Mouse (Mus musculus): Measurements from ENCODE around the gene Cisd2. TPM values are rescaled to one million over a fixed set of nuclear protein-coding genes. Genes with fewer than 3 reads are reported as not detected.
A peak's percentile ranks its signal among the peaks of the same experiment; 100 is the strongest.

Gene Cisd2
- polyA plus RNA-seq, 1 experiment from 2014 or later = 61.9 TPM

- peaks cover 13% of the 10 kb centered on the region; the same call in 1 of the 2 replicates for H3K4me1 ChIP-seq (ENCODE audit: control insufficient read depth, insufficient read depth, low read length)
- 3% methylated on average over 15 of the region's 15 CpGs for WGBS
- peak overlapping the region; percentile 87 for H3K4me2 ChIP-seq (replicated peaks; ENCODE audit: low read depth, low read length)
- peaks cover 3% of the 10 kb centered on the region for H3K36me3 ChIP-seq (ENCODE audit: control insufficient read depth, insufficient read depth, low read length)
- no peaks in the 10 kb centered on the region for H3K9me3 ChIP-seq (ENCODE audit: control insufficient read depth, low read depth, low read length)
- peak overlapping the region; percentile 98 for H3K9ac ChIP-seq (replicated peaks; ENCODE audit: low read depth, low read length)
- peak overlapping the region; percentile 85 for H3K4me3 ChIP-seq (ENCODE audit: low read depth, low read length)
- ATAC-seq (ENCODE audit: insufficient number of reproducible peaks, insufficient read depth, low FRiP score, low read depth) = no peak
- peak overlapping the region; percentile 100 for H3K27ac ChIP-seq (ENCODE audit: low read length)
- H3K27me3 ChIP-seq (ENCODE audit: control insufficient read depth, insufficient read depth, low read length) = no peaks in the 10 kb centered on the region
These were observed 15.9 kb upstream of the Cisd2 start for GRCm38 (mm10) chr3:135439651-135440050.

- Histone ChIP-seq H3K4me2 (replicated peaks; ENCODE audit: low read depth, low read length) (peak overlapping the region; percentile 87), H3K4me3 (ENCODE audit: low read depth, low read length) (peak overlapping the region; percentile 85), H3K36me3 (ENCODE audit: control insufficient read depth, insufficient read depth, low read length) (peaks cover 3% of the 10 kb centered on the region), H3K9ac (replicated peaks; ENCODE audit: low read depth, low read length) (peak overlapping the region; percentile 98), H3K27ac (ENCODE audit: low read length) (peak overlapping the region; percentile 100), H3K4me1 (ENCODE audit: control insufficient read depth, insufficient read depth, low read length) (peaks cover 13% of the 10 kb centered on the region; the same call in 1 of the 2 replicates), H3K9me3 (ENCODE audit: control insufficient read depth, low read depth, low read length) (no peaks in the 10 kb centered on the region), H3K27me3 (ENCODE audit: control insufficient read depth, insufficient read depth, low read length) (no peaks in the 10 kb centered on the region)
- under 1% methylated on average over 59 of the region's 76 CpGs for WGBS
- ATAC-seq (ENCODE audit: insufficient number of reproducible peaks, insufficient read depth, low FRiP score, low read depth) = peak; percentile 58
These were observed 15.3 kb upstream of the Cisd2 start for GRCm38 (mm10) chr3:135438913-135439531.

- Histone ChIP-seq H3K9ac (replicated peaks; ENCODE audit: low read depth, low read length) (peak overlapping the region; percentile 98), H3K27ac (ENCODE audit: low read length) (peak overlapping the region; percentile 100), H3K4me1 (ENCODE audit: control insufficient read depth, insufficient read depth, low read length) (peaks cover 9% of the 10 kb centered on the region; the same call in 1 of the 2 replicates), H3K4me2 (replicated peaks; ENCODE audit: low read depth, low read length) (no peak overlapping the region), H3K36me3 (ENCODE audit: control insufficient read depth, insufficient read depth, low read length) (peaks cover 3% of the 10 kb centered on the region), H3K9me3 (ENCODE audit: control insufficient read depth, low read depth, low read length) (no peaks in the 10 kb centered on the region), H3K4me3 (ENCODE audit: low read depth, low read length) (peak overlapping the region; percentile 85), H3K27me3 (ENCODE audit: control insufficient read depth, insufficient read depth, low read length) (no peaks in the 10 kb centered on the region)
- WGBS = 0% methylated on average over 38 of the region's 50 CpGs
- ATAC-seq (ENCODE audit: insufficient number of reproducible peaks, insufficient read depth, low FRiP score, low read depth) = peak; percentile 77
These were observed 14.8 kb upstream of the Cisd2 start for GRCm38 (mm10) chr3:135438531-135438912.

GRCm38 (mm10) chr3:135437758-135438495 is 14.2 kb upstream of the Cisd2 start, which contains the start of gene Ube2d3:
Ube2d3 (plus strand) TSS chr3:135438149.
- H3K4me2 ChIP-seq (replicated peaks; ENCODE audit: low read depth, low read length) = peak within 1 kb of the TSS; percentile 61
- H3K9ac ChIP-seq (replicated peaks; ENCODE audit: low read depth, low read length) = peak within 1 kb of the TSS; percentile 98
- ATAC-seq (ENCODE audit: insufficient number of reproducible peaks, insufficient read depth, low FRiP score, low read depth) = peak; percentile 93
- H3K9me3 ChIP-seq (ENCODE audit: control insufficient read depth, low read depth, low read length) = no peaks in the 10 kb centered on the region
- no peaks in the 10 kb centered on the region for H3K27me3 ChIP-seq (ENCODE audit: control insufficient read depth, insufficient read depth, low read length)
- H3K36me3 ChIP-seq (ENCODE audit: control insufficient read depth, insufficient read depth, low read length) = peaks cover 3% of the 10 kb centered on the region
- WGBS = under 1% methylated on average over 56 of the region's 56 CpGs
- H3K4me3 ChIP-seq (ENCODE audit: low read depth, low read length) = peak within 1 kb of the TSS; percentile 85
- peak within 1 kb of the TSS; percentile 100 for H3K27ac ChIP-seq (ENCODE audit: low read length)
- H3K4me1 ChIP-seq (ENCODE audit: control insufficient read depth, insufficient read depth, low read length) = peaks cover 7% of the 10 kb centered on the region; the same call in 1 of the 2 replicates

GRCm38 (mm10) chr3:135436901-135437616 is 13.3 kb upstream of the Cisd2 start:
- 37% methylated on average over 14 of the region's 14 CpGs for WGBS
- peak overlapping the region; percentile 53 for H3K27ac ChIP-seq (ENCODE audit: low read length)

GRCm38 (mm10) chr3:135422856-135423607 is 693 bp downstream of the Cisd2 start:
- ATAC-seq (ENCODE audit: insufficient number of reproducible peaks, insufficient read depth, low FRiP score, low read depth) = peak; percentile 97
- no peaks in the 10 kb centered on the region for H3K27me3 ChIP-seq (ENCODE audit: control insufficient read depth, insufficient read depth, low read length)
- H3K4me3 ChIP-seq (ENCODE audit: low read depth, low read length) = peak overlapping the region; percentile 63
- peak overlapping the region; percentile 95 for H3K27ac ChIP-seq (ENCODE audit: low read length)
- H3K4me1 ChIP-seq (ENCODE audit: control insufficient read depth, insufficient read depth, low read length) = peaks cover 8% of the 10 kb centered on the region
- H3K9ac ChIP-seq (replicated peaks; ENCODE audit: low read depth, low read length) = peak overlapping the region; percentile 64
- no peaks in the 10 kb centered on the region for H3K9me3 ChIP-seq (ENCODE audit: control insufficient read depth, low read depth, low read length)
- H3K36me3 ChIP-seq (ENCODE audit: control insufficient read depth, insufficient read depth, low read length) = no peaks in the 10 kb centered on the region
- WGBS = under 1% methylated on average over 101 of the region's 103 CpGs
- H3K4me2 ChIP-seq (replicated peaks; ENCODE audit: low read depth, low read length) = peak overlapping the region; percentile 74

More at GRCm38 (mm10) chr3:135436901-135437616, 13.3 kb upstream of the Cisd2 start:
- Histone ChIP-seq H3K4me2 (replicated peaks; ENCODE audit: low read depth, low read length) (peak overlapping the region; percentile 61), H3K4me1 (ENCODE audit: control insufficient read depth, insufficient read depth, low read length) (peaks cover 7% of the 10 kb centered on the region; the same call in 1 of the 2 replicates), H3K9me3 (ENCODE audit: control insufficient read depth, low read depth, low read length) (no peaks in the 10 kb centered on the region), H3K9ac (replicated peaks; ENCODE audit: low read depth, low read length) (peak overlapping the region; percentile 41), H3K36me3 (ENCODE audit: control insufficient read depth, insufficient read depth, low read length) (peaks cover 3% of the 10 kb centered on the region), H3K27me3 (ENCODE audit: control insufficient read depth, insufficient read depth, low read length) (no peaks in the 10 kb centered on the region), H3K4me3 (ENCODE audit: low read depth, low read length) (peak overlapping the region; percentile 85)
- ATAC-seq (ENCODE audit: insufficient number of reproducible peaks, insufficient read depth, low FRiP score, low read depth) = no peak

- ATAC-seq (ENCODE audit: insufficient number of reproducible peaks, insufficient read depth, low FRiP score, low read depth) = no peak
- peak overlapping the region; percentile 63 for H3K4me3 ChIP-seq (ENCODE audit: low read depth, low read length)
- H3K27me3 ChIP-seq (ENCODE audit: control insufficient read depth, insufficient read depth, low read length) = no peaks in the 10 kb centered on the region
- H3K4me2 ChIP-seq (replicated peaks; ENCODE audit: low read depth, low read length) = peak overlapping the region; percentile 66
- peak overlapping the region; percentile 64 for H3K9ac ChIP-seq (replicated peaks; ENCODE audit: low read depth, low read length)
- peaks cover 8% of the 10 kb centered on the region for H3K4me1 ChIP-seq (ENCODE audit: control insufficient read depth, insufficient read depth, low read length)
- H3K27ac ChIP-seq (ENCODE audit: low read length) = peak overlapping the region; percentile 95
- WGBS = 19% methylated on average over 8 of the region's 8 CpGs
- no peaks in the 10 kb centered on the region for H3K36me3 ChIP-seq (ENCODE audit: control insufficient read depth, insufficient read depth, low read length)
- no peaks in the 10 kb centered on the region for H3K9me3 ChIP-seq (ENCODE audit: control insufficient read depth, low read depth, low read length)
These were observed 1.4 kb downstream of the Cisd2 start for GRCm38 (mm10) chr3:135422232-135422855.

Measured in stomach, embryonic 14.5 days (tissue).